Mouse (Mus musculus) kidney, adult 2 months (tissue): ENCODE data around the gene Rps18.

Experiments used
- CTCF ChIP-seq: fragments of 200-500 bp; conservative IDR thresholded peaks from 2 replicates; pipeline ENCODE4 v1.5.1; 2011; ENCODE audit warnings: low read depth, mild to moderate bottlenecking, control low read depth, low read length, moderate library complexity, mixed read lengths; ENCODE audit not compliant: insufficient read depth, insufficient read length
- POLR2A ChIP-seq: fragments of 200-500 bp; IDR thresholded peaks from one replicate; pipeline ENCODE4 v1.6.1; 2011; ENCODE audit warnings: low read depth, low read length, control low read depth

DNA sequence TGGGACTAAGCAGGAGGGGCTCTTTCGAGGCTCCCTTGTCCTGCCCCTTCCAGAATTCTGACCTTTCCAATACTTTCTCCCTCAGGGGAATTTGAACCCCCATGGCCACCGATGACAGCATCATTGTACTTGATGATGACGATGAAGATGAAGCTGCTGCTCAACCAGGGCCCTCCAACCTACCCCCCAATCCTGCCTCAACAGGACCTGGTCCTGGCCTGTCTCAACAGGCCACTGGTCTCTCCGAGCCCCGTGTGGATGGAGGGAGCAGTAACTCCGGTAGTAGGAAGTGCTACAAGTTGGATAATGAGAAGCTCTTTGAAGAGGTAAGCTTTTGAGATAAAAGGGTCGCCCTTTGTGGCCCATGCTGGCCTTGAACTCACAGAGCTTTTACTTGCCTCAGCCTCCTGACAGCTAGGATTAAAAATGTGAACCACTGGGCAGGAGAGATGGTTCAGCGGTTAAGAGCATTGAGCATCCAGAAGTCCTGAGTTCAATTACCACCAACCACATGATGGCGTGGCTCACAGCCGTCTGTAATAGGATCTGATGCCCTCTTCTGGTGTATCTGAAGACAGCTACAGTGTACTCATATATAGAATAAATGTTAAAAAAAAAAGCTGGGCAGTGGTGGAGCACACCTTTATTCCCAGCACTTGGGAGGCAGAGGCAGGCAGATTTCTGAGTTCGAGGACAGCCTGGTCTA is 45.3 kb downstream of the Rps18 start:
- TF ChIP-seq CTCF, result no peak
- TF ChIP-seq POLR2A, result no peak
